Mouse (Mus musculus) neural tube, embryonic 15.5 days (tissue): ENCODE data around the gene Lpin2. TPM values are rescaled to one million over a fixed set of nuclear protein-coding genes. Genes with fewer than 3 reads are reported as not detected.

Experiments used
- ATAC-seq: fragments of 200-750 bp; cut with Nextera tagmentation; 2 replicates; pipeline ENCODE4 v1.8.0; 2017; ENCODE audit warnings: mild to moderate bottlenecking, moderate TSS enrichment, moderate library complexity; ENCODE audit not compliant: low FRiP score
- H3K27ac ChIP-seq: fragments of 300-500 bp; sonication (generic); replicated peaks from 2 replicates; pipeline ENCODE4 v1.5.1; 2015; ENCODE audit warnings: mild to moderate bottlenecking, inconsistent platforms
- H3K27me3 ChIP-seq: fragments of 300-500 bp; sonication (generic); replicated peaks from 2 replicates; pipeline ENCODE4 v1.6.1; 2015; ENCODE audit warnings: inconsistent platforms
- H3K36me3 ChIP-seq: fragments of 300-500 bp; sonication (generic); 2 replicates; pipeline ENCODE4 v1.6.1; 2015; ENCODE audit warnings: inconsistent platforms
- H3K4me1 ChIP-seq: fragments of 300-500 bp; sonication (generic); 2 replicates; pipeline ENCODE4 v1.6.1; 2015; ENCODE audit warnings: inconsistent platforms
- H3K4me2 ChIP-seq: fragments of 300-500 bp; sonication (generic); 2 replicates; pipeline ENCODE4 v1.6.1; 2015; ENCODE audit warnings: inconsistent platforms, mild to moderate bottlenecking, moderate library complexity
- H3K4me3 ChIP-seq: fragments of 300-500 bp; sonication (generic); replicated peaks from 2 replicates; pipeline ENCODE4 v1.5.1; 2015; ENCODE audit warnings: mild to moderate bottlenecking, inconsistent platforms
- H3K9ac ChIP-seq: fragments of 300-500 bp; sonication (generic); replicated peaks from 2 replicates; pipeline ENCODE4 v1.6.1; 2015; ENCODE audit warnings: mild to moderate bottlenecking, inconsistent platforms
- H3K9me3 ChIP-seq: fragments of 300-500 bp; sonication (generic); replicated peaks from 2 replicates; pipeline ENCODE4 v1.6.1; 2016; ENCODE audit warnings: inconsistent platforms
- WGBS: fragments of 180-500 bp; shearing (Covaris S2); methylation state at CpG from one replicate; pipeline ENCODE4 v1.1.7; 2015; ENCODE audit warnings: mixed read lengths; 5-methylcytosine and 5-hydroxymethylcytosine counted together
- polyA plus RNA-seq: library from polyadenylated mRNA; unstranded; fragments of >200 nt; fragmentation: Nextera tagmentation; extraction: Ambion mirVana; gene quantifications from 2 replicates; pipeline ENCODE4 v1.2.1, GENCODE M21; 2015

The Lpin2 gene
- polyA plus RNA-seq, 1 experiment from 2014 or later: 42.6 TPM

GRCm38 (mm10) chr17:71191651-71192419 is 9.5 kb downstream of the Lpin2 start:
- Histone ChIP-seq H3K9me3 (no peaks in the 10 kb centered on the region), H3K9ac (no peak overlapping the region)

GRCm38 (mm10) chr17:71193019-71193418 is 10.7 kb downstream of the Lpin2 start:
- Histone ChIP-seq H3K27ac (no peak overlapping the region), H3K9me3 (no peaks in the 10 kb centered on the region), H3K9ac (no peak overlapping the region), H3K4me3 (no peak overlapping the region), H3K27me3 (no peaks in the 10 kb centered on the region), H3K4me2 (no peak overlapping the region), H3K36me3 (no peaks in the 10 kb centered on the region), H3K4me1 (peaks cover 14% of the 10 kb centered on the region)
- ATAC-seq: no peak
- WGBS: 87% methylated on average over 1 of the region's 1 CpGs

More at GRCm38 (mm10) chr17:71191651-71192419, 9.5 kb downstream of the Lpin2 start:
- Histone ChIP-seq H3K36me3 (no peaks in the 10 kb centered on the region), H3K27me3 (no peaks in the 10 kb centered on the region), H3K4me2 (no peak overlapping the region), H3K4me3 (no peak overlapping the region), H3K27ac (no peak overlapping the region), H3K4me1 (peaks cover 14% of the 10 kb centered on the region)
- WGBS: 84% methylated on average over 8 of the region's 8 CpGs
- ATAC-seq: no peak

- 73% methylated on average over 1 of the region's 1 CpGs for WGBS
- H3K4me3 ChIP-seq: no peak overlapping the region
- H3K4me1 ChIP-seq: peaks cover 14% of the 10 kb centered on the region
- H3K27ac ChIP-seq: no peak overlapping the region
- no peaks in the 10 kb centered on the region for H3K36me3 ChIP-seq
- no peak for ATAC-seq
- no peak overlapping the region for H3K4me2 ChIP-seq
- H3K9me3 ChIP-seq: no peaks in the 10 kb centered on the region
- H3K27me3 ChIP-seq: no peaks in the 10 kb centered on the region
- H3K9ac ChIP-seq: no peak overlapping the region
These were observed 11.1 kb downstream of the Lpin2 start for GRCm38 (mm10) chr17:71193485-71193884.

DNA sequence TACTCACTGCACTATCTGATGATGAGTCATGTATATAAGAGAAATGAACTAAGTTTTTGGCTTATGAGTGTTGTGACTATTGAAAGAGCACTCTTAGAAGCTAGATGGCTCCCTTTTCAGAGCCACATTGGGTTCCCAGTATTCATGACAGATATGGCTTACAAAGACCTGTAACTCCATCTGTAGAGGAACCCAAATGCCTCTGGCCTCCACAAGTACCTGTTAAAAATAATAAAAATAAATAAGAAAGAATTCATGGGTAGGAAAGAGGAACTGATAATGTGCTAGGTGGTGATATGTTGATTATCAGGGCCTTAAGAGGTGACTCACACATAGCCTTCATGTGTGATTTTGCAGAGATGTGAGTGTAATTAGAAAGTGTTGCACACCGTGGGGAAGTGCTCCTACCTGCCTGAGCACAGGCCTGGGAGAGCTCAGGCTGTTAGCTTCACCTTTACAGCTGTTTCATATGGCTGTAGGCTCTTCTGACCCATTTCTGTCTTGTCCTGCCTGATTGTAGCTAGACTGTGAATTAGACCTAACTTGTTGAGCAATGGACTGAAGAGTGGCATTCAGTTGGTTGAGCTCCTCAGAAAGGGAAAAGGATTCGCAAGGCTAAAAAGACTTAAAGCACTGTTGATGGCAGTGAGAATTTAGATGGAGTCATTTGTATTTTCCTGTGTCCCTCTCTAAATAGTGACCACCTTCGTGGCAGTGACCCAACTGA is 12.7 kb downstream of the Lpin2 start:
- H3K9ac ChIP-seq: no peak overlapping the region
- no peak for ATAC-seq

GRCm38 (mm10) chr17:71195633-71196391 is 13.5 kb downstream of the Lpin2 start:
- H3K4me1 ChIP-seq: peaks cover 12% of the 10 kb centered on the region
- ATAC-seq: no peak
- no peak overlapping the region for H3K9ac ChIP-seq
- H3K36me3 ChIP-seq: no peaks in the 10 kb centered on the region
- peak overlapping the region; percentile 13; the same call in 1 of the 2 replicates for H3K4me2 ChIP-seq
- no peak overlapping the region for H3K27ac ChIP-seq
- no peak overlapping the region for H3K4me3 ChIP-seq
- 59% methylated on average over 10 of the region's 10 CpGs for WGBS
- no peaks in the 10 kb centered on the region for H3K9me3 ChIP-seq
- H3K27me3 ChIP-seq: no peaks in the 10 kb centered on the region

More for the DNA sequence above, 12.7 kb downstream of the Lpin2 start:
- Histone ChIP-seq H3K4me3 (no peak overlapping the region), H3K4me2 (no peak overlapping the region), H3K27me3 (no peaks in the 10 kb centered on the region), H3K36me3 (no peaks in the 10 kb centered on the region), H3K9me3 (no peaks in the 10 kb centered on the region), H3K27ac (no peak overlapping the region), H3K4me1 (peaks cover 12% of the 10 kb centered on the region)
- 85% methylated on average over 3 of the region's 3 CpGs for WGBS

- no peak overlapping the region for H3K27ac ChIP-seq
- peaks cover 12% of the 10 kb centered on the region for H3K4me1 ChIP-seq
- no peak for ATAC-seq
- 68% methylated on average over 3 of the region's 3 CpGs for WGBS
- no peaks in the 10 kb centered on the region for H3K36me3 ChIP-seq
- no peaks in the 10 kb centered on the region for H3K9me3 ChIP-seq
- no peaks in the 10 kb centered on the region for H3K27me3 ChIP-seq
- H3K4me3 ChIP-seq: no peak overlapping the region
- H3K4me2 ChIP-seq: no peak overlapping the region
- H3K9ac ChIP-seq: no peak overlapping the region
These were observed 14.1 kb downstream of the Lpin2 start for GRCm38 (mm10) chr17:71196415-71196814.

GRCm38 (mm10) chr17:71199346-71199745 is 17.0 kb downstream of the Lpin2 start:
- Histone ChIP-seq H3K4me2 (no peak overlapping the region), H3K4me1 (peaks cover 15% of the 10 kb centered on the region), H3K4me3 (no peak overlapping the region), H3K36me3 (no peaks in the 10 kb centered on the region), H3K27me3 (no peaks in the 10 kb centered on the region), H3K9ac (no peak overlapping the region), H3K9me3 (no peaks in the 10 kb centered on the region), H3K27ac (no peak overlapping the region)
- 82% methylated on average over 3 of the region's 3 CpGs for WGBS
- ATAC-seq: no peak

- H3K27me3 ChIP-seq: no peaks in the 10 kb centered on the region
- no peak overlapping the region for H3K4me2 ChIP-seq
- H3K4me3 ChIP-seq: no peak overlapping the region
- no peaks in the 10 kb centered on the region for H3K36me3 ChIP-seq
- H3K9ac ChIP-seq: no peak overlapping the region
- 74% methylated on average over 4 of the region's 4 CpGs for WGBS
- H3K4me1 ChIP-seq: peaks cover 5% of the 10 kb centered on the region; the same call in 1 of the 2 replicates
- H3K9me3 ChIP-seq: no peaks in the 10 kb centered on the region
- H3K27ac ChIP-seq: no peak overlapping the region
- ATAC-seq: no peak
These were observed 19.8 kb downstream of the Lpin2 start for GRCm38 (mm10) chr17:71202136-71202535.

- 94% methylated on average over 9 of the region's 9 CpGs for WGBS
These were observed 21.8 kb downstream of the Lpin2 start for GRCm38 (mm10) chr17:71203998-71204808.

GRCm38 (mm10) chr17:71204809-71205091 is 22.4 kb downstream of the Lpin2 start:
- Histone ChIP-seq H3K4me2 (no peak overlapping the region), H3K4me3 (no peak overlapping the region), H3K36me3 (no peaks in the 10 kb centered on the region), H3K27ac (no peak overlapping the region), H3K9me3 (no peaks in the 10 kb centered on the region), H3K9ac (no peak overlapping the region), H3K27me3 (no peaks in the 10 kb centered on the region), H3K4me1 (peaks cover 5% of the 10 kb centered on the region; the same call in 1 of the 2 replicates)
- WGBS: 90% methylated on average over 6 of the region's 6 CpGs
- ATAC-seq: no peak

More at GRCm38 (mm10) chr17:71203998-71204808, 21.8 kb downstream of the Lpin2 start:
- Histone ChIP-seq H3K9ac (no peak overlapping the region), H3K36me3 (no peaks in the 10 kb centered on the region), H3K27ac (no peak overlapping the region), H3K9me3 (no peaks in the 10 kb centered on the region), H3K27me3 (no peaks in the 10 kb centered on the region), H3K4me3 (no peak overlapping the region), H3K4me1 (peaks cover 5% of the 10 kb centered on the region; the same call in 1 of the 2 replicates), H3K4me2 (no peak overlapping the region)
- ATAC-seq: no peak
